Mouse (Mus musculus) layer of hippocampus, postnatal 10 days (tissue): Measurements from ENCODE around the gene Plin4. TPM values are rescaled to one million over a fixed set of nuclear protein-coding genes. Genes with fewer than 3 reads are reported as not detected.
"Not testable (repeated sequence)": the region's sequence is repeated elsewhere in the genome, so short reads cannot be mapped to it uniquely, and the experiment has no call there.

Experiments
- DNase-seq, 2 experiments: peaks; one replicate each; pipeline ENCODE4 v3.0.0; 2021; ENCODE audit warnings: low spot score in 2 of 2
- total RNA-seq, 2 experiments: library from RNA; stranded (reverse); gene quantifications; 2 replicates each; pipeline ENCODE4 v1.2.3; 2021

Gene Plin4
- total RNA-seq, 2 experiments from 2014 or later: 0.43 to 0.51 TPM

DNA sequence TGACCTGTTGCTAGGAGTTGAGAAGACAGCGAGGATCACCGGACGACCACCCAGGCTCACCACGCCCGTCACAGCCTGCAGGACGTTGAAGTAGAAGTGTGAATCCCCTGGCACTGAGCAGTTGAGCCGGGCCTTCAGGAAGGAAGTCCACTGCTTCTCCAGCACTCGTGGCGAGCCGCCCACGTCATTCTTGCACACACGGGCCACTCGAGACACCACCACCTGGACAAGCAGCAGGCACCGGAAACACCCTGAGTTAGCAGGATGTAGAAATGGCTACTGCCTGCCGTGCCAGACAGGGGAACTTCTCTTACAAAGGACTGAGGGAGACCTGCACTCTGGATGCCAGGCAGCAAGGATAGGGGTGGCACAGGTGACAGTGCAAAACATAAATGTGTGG lies 18.6 kb upstream of the Plin4 start:
- DNase-seq: no peak

DNA sequence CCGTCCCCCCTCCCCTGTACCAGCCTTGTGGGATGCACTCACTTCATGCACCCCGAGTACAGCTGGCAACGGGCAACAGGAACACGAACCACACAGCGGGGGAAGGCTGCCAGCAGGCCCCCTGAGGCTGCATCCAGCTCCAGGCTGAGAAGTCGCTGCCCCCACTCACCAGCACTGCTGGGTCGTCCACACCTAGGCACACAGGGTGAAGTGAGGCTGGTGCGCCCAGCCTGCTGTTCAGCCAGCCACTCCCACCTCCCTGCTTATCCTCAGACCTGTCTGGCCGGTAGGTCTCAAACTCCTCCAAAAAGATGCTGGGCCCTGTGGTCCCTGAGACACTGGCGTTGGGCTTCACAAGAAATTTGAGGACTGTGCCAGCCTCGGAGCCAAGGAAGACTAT lies 16.6 kb upstream of the Plin4 start:
- DNase-seq: no peak

DNA sequence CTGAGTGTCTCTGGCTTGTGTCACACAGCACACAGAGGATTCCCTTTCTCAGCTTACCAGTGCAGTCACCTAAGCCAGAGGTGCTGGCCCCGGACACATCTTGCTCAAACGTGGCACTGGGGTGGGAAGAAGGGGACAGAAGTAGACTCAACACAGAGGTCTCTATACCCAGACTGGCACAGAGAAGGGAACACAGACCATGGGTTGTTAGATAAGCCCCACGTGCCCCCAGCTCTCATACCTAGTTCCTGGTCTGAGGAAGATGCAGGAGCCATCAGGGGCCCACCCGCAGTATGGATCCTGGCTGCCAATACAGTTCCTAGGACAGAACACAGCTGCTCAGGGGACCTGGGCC lies 15.7 kb upstream of the Plin4 start:
- no peak for DNase-seq

DNA sequence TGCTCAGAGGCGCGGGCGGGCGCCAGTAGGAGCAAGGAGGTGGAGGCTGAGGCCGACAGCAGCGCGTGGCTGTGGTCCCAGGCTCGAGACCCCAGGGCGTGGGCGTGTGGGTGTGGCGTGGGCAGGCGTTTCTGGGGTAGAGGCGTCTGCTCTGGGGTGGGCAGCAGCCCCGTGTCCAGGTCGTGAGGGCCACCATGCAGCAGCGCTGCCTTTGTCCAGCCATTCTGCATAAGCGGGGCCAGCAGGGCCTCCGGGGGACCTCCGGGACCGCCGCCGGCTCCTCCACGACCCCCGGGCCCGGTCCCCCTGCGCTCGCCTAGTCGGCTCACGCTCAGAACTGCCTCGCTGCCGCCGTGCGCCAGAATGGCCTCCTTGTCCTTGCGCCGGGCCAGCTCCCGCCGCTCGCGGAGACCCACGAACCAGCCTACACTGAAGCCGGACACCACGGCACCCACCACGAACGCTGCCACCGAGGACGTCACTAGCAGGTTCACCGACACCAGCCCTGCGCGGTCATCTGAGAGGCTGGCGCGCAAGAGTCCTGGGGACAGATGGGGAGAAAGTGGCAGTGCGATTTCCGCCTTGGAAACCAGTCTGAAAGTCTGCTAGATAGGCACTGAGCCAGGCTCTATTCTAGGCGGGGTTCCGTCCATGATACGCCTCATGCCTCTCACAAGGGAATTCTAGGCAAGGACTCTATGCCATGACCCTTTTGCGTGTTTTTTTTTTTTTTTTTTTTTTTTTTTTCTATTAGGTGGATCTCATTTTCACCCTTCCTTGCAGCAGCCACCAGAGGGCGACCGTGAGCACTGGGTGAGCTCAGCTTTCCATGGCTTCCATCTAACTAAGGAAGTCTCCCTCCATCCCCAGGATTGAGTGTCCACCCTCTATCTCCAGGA lies 15.0 kb upstream of the Plin4 start:
- DNase-seq: peak; percentile 67 to 69

DNA sequence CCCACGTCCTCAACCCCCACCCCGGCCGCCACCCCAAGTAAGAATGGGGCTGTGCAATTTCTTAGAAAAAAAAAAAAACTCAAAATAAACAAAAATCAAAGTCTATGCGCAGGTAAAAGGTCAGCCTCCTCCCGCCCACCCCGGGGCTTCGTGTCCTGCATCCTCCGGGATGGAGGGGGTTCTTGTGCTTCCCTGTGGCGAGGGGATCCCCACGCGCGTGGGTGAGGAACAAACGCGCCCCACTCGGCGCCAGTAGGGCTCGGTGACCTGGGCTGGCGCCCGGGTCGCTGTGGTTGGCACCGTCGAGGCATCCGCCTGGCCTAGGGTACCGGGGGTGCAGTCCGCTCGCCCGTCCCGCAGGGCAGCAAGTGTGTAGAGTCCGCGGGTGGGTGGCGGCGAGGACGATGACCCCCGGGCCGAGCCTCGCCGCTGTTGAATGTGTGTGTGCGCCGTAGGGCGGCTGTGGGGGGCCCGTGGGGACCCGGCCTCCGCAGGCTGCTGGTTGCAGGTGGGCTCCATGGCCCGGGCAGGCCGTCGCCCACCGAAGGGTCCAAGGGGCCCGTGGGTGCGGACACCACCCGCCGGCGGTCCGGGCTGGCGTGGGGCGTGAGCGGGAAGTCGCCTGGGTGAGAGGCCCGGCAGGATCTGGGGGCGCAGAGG lies 14.2 kb upstream of the Plin4 start:
- DNase-seq: no peak

DNA sequence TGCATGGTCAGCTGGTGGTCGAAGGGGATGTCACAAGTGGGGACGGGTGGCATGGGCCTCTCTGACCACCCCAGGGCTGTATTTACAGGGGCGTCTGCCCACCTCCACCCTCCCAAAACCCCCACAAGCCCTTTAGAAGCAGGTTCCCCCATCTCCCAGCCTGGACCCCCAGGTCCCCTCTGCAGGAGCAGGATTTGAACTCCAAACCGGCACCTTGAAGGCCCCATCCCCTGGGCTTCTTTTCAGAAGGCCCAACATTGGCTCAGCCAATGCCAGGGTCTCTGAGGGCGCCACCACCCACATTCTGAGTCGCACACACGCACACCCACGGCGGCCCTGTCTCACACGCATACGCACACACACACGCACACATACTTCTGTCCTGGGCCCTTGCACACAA lies 13.6 kb upstream of the Plin4 start:
- DNase-seq: no peak

DNA sequence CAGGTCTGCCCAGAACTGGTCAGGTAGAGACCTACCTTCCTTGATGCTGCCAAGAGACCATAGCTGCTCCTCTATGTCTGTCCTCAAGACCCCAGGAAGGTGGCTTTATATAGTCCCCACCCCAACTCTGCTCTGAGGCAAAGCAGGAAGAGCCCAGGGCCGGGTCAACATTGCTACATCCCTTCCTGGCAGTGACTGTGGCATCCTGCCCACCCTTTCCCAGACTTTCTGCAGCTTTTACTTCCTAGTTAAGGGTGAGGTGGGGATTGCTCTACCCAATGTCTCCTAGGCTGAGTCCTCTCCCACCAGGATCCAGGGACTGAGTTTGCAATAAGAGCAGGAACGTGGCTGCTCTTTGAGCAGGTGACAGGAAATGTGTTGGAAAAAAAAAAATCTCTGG lies 12.2 kb upstream of the Plin4 start, which contains the start of gene Lrg1:
Gene Lrg1 (minus strand): TSS at position 176 of the 400 bp plus-strand sequence.
- DNase-seq: no peak

DNA sequence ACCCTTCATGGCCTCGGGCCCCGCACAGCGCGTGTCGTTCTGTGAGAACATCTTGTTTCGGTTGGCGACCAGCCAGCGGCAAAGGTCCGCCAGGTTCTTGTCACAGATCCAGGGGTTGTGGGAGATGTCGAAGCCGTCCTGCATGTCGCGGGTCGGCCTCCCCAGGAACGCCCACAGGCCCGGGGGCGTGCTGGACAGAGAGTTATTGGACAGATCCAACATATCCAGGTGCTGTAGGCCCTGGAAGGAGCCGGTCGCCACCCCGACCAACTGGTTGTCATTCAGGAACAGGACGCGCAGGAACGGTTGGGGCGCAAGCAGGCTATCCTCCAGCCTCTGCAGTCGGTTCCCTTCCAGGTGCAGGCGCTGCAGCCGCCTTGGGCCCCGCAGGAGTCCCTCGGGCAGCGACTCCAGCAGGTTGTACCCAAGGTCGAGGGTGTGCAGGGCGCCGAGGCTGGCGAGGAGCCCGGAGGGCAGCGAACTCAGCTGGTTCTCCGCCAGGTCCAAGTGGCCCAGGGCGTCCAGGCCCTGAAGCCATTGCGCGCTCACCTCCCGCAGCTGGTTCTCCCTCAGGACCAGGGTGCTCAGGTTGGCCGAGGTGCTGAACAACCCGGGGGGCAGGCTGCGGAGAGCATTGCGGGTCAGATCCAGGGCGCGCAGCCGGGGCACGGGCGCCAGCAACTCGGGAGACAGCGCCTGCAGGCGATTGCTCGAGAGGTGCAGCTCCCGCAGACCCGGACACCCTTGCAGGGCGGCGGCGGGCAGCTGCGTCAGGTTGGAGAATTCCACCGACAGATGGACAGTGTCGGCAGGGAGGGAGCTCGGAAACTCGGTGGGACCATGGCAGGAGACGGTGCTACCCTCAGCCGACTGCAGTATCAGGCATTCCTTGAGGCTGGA lies 10.6 kb upstream of the Plin4 start:
- DNase-seq: peak in 1 of 2 experiments; percentile 43

DNA sequence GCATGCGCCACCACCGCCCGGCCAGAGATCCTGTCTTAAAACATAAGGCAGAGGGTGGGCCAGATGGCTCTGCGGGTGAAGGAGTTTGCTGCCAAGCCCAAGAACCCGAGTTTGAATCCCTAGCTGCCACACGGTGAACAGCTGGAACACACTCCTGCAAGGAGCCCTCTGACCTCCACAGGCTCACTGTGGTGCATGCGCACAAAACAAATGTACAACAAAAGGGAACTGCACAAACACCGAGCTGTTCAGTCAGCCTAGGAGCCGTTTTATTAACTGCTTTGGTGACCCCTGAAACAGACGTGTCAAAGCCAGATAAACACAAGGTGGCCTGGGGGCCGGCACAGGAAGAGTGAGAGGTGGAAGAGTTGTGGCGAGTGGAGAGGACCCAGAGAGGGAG lies 9.8 kb upstream of the Plin4 start:
- DNase-seq: no peak

DNA sequence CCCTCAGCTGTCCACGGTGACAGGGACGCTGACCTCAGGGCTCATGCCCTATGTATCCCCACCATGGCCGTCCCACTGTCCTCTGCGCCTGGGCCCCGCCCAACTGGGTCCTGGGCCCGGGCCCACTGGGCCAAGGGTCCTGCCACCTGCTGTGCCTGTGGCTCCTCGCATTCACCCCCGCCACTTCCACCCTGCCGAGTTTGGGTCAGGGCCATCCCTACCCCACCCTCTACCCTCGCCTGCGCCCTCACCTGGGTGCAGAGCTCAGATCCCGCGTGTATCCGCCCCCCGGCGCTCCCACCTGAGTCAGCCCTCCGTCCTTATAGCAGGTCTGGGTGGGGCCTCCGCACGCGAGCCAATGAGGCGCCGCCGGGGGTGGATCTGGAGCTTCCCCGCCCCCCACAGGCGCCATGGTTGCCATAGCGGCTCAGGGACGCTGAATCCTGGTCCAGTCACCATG lies 7.7 kb upstream of the Plin4 start, which contains the start of gene Plin5:
Gene Plin5 (minus strand): TSS at position 346 of the 460 bp plus-strand sequence.
- DNase-seq: peak; percentile 49 to 68

DNA sequence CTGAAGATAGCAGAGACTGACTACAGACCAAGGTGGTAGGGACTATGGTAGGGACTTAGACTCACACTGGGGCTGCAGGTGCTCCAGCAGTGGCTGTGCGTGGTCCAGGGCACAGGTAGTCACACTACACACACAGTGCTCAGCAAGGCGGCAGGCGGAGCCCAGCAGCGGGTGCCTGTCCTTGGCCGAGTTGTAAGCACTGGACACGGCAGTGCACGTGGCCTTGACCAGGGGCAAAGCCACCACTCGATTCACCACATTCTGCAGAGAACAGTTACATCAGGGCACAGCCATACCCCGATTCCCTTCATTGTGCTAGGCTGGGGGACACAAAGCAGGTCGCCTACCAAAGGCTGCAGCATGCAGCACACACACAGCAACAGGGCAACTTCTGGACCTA lies 6.6 kb upstream of the Plin4 start:
- no peak for DNase-seq

DNA sequence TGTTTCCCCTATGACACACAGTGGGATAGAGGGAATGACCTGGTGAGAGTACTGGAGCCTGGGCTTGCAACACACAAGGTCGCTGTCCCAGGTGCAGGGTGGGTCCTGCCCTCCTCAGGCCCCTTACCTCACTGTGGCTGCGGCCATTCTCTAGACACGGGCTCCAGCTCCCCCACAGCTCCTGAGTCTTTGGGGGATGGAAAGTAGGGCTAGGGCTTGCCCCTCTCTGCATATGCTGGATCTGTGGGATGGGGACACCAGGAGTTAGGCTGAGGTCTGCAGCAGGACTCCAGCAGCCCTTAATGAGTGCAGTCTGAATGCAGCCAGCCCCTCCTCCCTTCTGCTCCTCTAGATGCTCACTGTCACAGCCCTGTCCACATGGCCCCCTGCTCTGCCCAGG lies 3.1 kb upstream of the Plin4 start:
- DNase-seq: no peak

DNA sequence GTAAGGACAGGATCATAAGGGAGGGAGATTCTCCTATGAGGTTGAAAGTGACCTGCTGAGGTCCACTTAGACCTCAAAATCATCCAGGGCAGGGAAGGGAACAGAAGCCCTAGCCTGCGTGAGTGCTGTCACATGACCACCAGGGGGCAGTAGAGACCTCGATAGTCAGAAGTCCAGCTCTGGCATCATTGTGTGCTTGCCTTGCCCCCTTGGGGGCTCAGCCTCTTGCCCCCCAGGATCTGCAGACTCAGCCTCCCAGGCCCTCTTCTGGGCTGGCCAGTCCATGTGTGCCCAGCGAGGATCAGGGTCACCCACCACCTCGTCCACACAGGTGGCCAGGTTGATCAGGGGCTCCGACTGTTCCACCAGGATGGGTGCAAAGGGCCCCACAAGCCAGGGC lies 2.3 kb upstream of the Plin4 start:
- DNase-seq: peak; percentile 65 to 77

DNA sequence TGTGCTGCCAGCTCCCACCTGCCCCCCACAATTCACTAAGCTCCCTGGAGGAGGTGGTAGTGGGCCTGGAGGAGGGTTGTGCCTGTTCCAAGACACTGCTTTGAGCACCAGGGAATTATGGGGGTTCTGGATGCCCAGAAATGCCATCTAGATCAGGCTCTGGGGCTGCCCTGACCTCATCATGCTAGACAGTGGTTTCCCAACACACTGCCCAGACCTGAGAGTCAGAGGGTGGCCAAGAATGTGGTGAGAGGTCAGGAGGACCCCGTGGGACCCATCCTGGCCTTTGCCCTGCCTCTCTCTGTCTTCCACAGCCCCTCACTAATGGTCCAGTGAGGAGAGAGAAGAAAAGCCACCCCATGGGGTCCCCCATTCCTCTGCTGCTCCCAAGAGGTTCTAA lies 1.4 kb upstream of the Plin4 start:
- DNase-seq: peak in 1 of 2 experiments; percentile 13

DNA sequence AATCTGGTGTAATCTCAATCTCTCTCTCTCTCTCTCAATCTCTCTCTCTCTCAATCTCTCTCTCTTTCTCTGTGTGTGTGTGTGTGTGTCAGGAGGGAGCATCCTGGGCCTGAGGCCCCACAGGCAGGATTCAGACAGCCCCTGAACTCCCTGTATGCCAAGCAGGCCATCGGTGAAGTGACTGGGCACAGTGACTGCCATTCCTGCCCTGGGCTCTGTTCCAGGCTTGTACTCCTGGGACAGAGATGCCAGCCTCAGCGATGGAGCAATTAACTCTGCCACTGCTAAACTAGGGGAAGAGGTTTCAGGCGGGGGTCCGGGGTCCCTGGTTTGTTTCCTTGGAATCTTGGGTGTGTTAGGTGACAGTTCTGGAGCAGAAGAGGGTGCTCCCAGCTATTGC lies 968 bp upstream of the Plin4 start:
- DNase-seq: peak in 1 of 2 experiments; percentile 47

DNA sequence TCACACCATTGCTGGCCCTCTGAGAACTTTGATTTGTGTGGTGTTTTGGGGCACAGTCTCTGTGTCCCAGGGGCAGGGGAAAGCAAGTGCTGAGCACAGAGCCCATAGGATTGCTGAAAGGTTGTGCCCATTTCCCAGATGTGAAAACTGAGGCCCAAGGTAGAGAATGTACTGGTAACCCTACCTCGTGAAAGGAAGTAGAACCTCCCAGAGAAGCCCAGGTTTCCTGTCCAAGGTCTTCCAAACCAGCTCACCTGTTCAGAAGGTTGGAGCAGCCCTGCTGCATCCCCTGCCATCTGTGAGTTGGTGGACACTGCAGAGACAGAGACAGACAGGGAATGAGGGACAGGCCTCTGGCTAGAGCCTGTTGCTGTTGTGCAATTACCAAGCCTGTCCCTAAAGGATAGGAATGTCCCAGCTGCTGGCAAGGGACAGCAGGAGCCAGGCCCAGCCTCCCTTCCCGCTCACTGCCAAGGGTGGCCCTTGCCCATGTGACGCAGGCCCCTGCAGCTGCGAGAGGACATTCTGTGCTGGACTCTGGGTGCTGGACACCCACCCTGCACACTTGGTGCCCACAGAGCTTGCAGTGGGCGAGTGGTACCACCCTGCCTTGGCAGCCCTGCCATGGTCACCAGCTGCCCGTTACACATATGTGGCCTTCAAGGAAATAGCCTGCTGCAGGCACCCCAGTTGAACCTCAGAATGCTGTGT lies 1.1 kb downstream of the Plin4 start:
- DNase-seq: peak; percentile 50 to 57

DNA sequence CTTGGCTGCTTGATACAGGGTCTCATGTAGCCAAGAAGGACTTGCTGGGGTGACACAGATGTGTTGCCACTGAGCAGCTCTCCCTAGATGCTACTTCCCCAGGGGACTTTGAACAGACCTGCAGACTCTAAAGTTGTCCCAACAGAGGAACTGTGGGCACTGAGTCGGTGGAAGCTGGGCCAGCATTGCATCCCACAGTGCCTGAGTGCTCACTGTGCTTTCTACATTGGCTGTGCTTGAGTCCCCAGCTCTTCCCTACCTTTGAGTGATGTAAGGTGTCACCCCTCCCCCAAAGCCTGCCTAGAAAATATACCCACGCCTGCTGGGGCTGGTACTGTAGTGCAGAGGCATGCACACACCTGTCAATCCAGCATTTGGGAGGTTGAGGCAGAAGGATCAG lies 1.9 kb downstream of the Plin4 start:
- no peak for DNase-seq

DNA sequence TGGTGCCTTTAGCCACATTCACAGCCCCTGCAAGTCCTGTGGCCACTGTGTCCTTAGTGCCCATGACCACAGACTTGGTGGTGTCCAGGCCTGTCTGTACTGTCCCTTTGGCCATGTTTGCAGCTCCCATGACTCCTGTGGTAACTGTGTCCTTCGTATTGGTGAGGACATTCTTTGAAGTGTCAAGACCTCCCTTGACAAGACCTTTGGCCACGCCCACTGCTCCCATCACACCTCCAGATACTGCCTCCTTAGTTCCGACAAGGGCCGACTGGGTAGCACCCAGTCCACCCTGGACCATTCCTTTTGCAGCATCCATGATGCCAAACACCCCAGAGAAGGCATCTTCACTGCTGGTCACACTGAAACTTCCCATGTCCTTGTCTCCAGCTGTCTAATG lies 2.6 kb downstream of the Plin4 start:
- DNase-seq: no peak

DNA sequence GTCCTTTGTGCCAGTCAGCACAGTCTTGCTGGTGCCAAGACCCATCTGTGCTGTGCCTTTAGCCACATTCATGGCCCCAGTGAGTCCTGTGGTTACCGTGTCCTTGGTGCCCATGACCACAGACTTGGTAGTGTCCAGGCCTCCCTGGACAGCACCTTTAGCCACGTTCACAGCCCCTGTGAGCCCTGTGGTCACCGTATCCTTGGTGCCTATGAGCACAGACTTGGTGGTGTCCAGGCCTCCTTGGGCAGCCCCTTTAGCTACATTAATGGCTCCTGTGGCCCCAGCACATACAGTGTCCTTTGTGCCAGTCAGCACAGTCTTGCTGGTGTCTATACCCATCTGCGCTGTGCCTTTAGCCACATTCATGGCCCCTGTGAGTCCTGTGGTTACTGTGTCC lies 3.2 kb downstream of the Plin4 start:
- not testable (repeated sequence) for DNase-seq

DNA sequence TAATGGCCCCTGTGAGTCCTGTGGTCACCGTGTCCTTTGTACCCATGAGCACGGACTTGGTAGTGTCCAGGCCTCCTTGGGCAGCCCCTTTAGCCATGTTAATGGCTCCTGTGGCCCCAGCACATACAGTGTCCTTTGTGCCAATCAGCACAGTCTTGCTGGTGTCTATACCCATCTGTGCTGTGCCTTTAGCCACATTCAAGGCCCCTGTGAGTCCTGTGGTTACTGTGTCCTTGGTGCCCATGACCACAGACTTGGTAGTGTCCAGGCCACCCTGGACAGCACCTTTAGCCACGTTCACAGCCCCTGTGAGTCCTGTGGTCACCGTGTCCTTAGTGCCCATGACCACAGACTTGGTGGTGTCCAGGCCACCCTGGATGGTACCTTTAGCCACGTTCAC lies 4.8 kb downstream of the Plin4 start:
- not testable (repeated sequence) for DNase-seq
